Comparison of ENCODE assay signal across 12 mouse cellular contexts in the genomic region with DNA sequence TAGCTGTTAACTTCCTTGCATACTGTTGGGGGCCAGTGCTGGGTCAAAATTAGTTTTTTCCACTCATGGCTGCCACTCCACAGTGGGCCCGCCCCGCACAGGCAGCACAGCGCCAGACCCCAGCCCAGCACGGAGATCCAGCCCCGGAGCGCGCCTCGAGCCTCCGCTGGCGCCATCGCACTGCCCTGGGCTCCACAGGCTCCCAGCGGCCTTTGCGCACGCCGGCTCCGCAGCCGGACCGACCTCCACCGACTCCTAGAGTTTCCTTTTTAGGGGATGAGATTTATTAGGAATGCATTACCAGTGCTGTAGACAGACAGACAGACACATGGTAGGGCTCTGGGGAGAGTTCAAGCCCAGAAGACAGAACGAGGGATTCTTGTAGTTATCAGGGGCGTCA. TPM values are rescaled to one million over a fixed set of nuclear protein-coding genes. Genes with fewer than 3 reads are reported as not detected.
A peak's percentile ranks its signal among the peaks of the same experiment; 100 is the strongest.
DNase-seq lines count a peak whose midpoint lies in the region; ATAC-seq lines count a peak whose summit lies in the region.
"Had no signal": no experiment of that assay in that cellular context is flagged by ENCODE, and none has a peak within 500 bp of the region (broad histone marks: within the 10 kb centered on the region; RNA-seq: fewer than 3 reads in every experiment).

No protein-coding gene starts in this region.

- no peak for ATAC-seq in heart, embryonic 15.5 days (replicated peaks; ENCODE audit: insufficient number of reproducible peaks, insufficient read depth, low FRiP score, low read depth)
- ATAC-seq in hindbrain, embryonic 12.5 days (ENCODE audit: low FRiP score): no peak
- no peak for ATAC-seq in midbrain, embryonic 13.5 days
- ATAC-seq in monocyte, adult 5-6 weeks (replicated peaks; ENCODE audit: insufficient number of reproducible peaks, low FRiP score, low TSS enrichment, poor library complexity, severe bottlenecking): no peak

- H3K9ac ChIP-seq in heart, embryonic 15.5 days: no peak overlapping the region
- no peak overlapping the region for H3K9ac ChIP-seq in hindbrain, embryonic 12.5 days
- no peak overlapping the region for H3K9ac ChIP-seq in midbrain, embryonic 13.5 days (replicated peaks)

- no peaks in the 10 kb centered on the region for H3K9me3 ChIP-seq in heart, embryonic 15.5 days (replicated peaks)
- no peaks in the 10 kb centered on the region for H3K9me3 ChIP-seq in hindbrain, embryonic 12.5 days (replicated peaks)
- H3K9me3 ChIP-seq in midbrain, embryonic 13.5 days: no peaks in the 10 kb centered on the region

- H3K27me3 ChIP-seq in heart, embryonic 15.5 days: no peaks in the 10 kb centered on the region
- no peaks in the 10 kb centered on the region for H3K27me3 ChIP-seq in hindbrain, embryonic 12.5 days
- no peaks in the 10 kb centered on the region for H3K27me3 ChIP-seq in midbrain, embryonic 13.5 days
- H3K27me3 ChIP-seq: CH12.LX had no signal

- no peak for DNase-seq in heart, postnatal 4 days
- DNase-seq in embryo, embryonic 11 days: peak; percentile 31
- no peak for DNase-seq in spleen, postnatal 14 days (ENCODE audit: low spot score in 2 of 2)
- DNase-seq in cerebellum, adult 11-12 months: no peak
- DNase-seq: cerebellum, postnatal 14 days; left cerebral cortex, postnatal 4 days had no signal

- H3K4me2 ChIP-seq in heart, embryonic 15.5 days: peak overlapping the region; percentile 33; the same call in 1 of the 2 replicates
- peak overlapping the region; percentile 41 for H3K4me2 ChIP-seq in hindbrain, embryonic 12.5 days (replicated peaks)
- peak overlapping the region; percentile 33 for H3K4me2 ChIP-seq in midbrain, embryonic 13.5 days (replicated peaks)

- H3K4me3 ChIP-seq in heart, embryonic 15.5 days: no peak overlapping the region
- H3K4me3 ChIP-seq in hindbrain, embryonic 12.5 days: no peak overlapping the region
- H3K4me3 ChIP-seq in midbrain, embryonic 13.5 days (replicated peaks): no peak overlapping the region

- H3K27ac ChIP-seq in heart, embryonic 15.5 days: no peak overlapping the region
- H3K27ac ChIP-seq in hindbrain, embryonic 12.5 days: no peak overlapping the region
- H3K27ac ChIP-seq in midbrain, embryonic 13.5 days: no peak overlapping the region

- H3K36me3 ChIP-seq in heart, embryonic 15.5 days: no peaks in the 10 kb centered on the region
- no peaks in the 10 kb centered on the region for H3K36me3 ChIP-seq in hindbrain, embryonic 12.5 days
- H3K36me3 ChIP-seq in midbrain, embryonic 13.5 days: no peaks in the 10 kb centered on the region

- whole genome bisulfite sequencing in heart, embryonic 15.5 days: 51% methylated on average over 21 of the region's 21 CpGs
- WGBS in hindbrain, embryonic 12.5 days: 48% methylated on average over 21 of the region's 21 CpGs
- 64% methylated on average over 21 of the region's 21 CpGs for WGBS in midbrain, embryonic 13.5 days

- no peaks in the 10 kb centered on the region for H3K4me1 ChIP-seq in heart, embryonic 15.5 days (replicated peaks)
- 0 out of 2 replicates have a peak, but pooled peaks cover 3% of the 10 kb centered on the region for H3K4me1 ChIP-seq in hindbrain, embryonic 12.5 days
- H3K4me1 ChIP-seq in midbrain, embryonic 13.5 days (replicated peaks): no peaks in the 10 kb centered on the region

RNA-seq across cellular contexts. Expression of a gene that starts 58.0 kb away (rescaled TPM):
- polyA plus RNA-seq in heart, embryonic 15.5 days (2015; fragmentation: Nextera tagmentation; extraction: Ambion mirVana): 0.05 TPM in 1 of 2 replicates, not detected in the other
- not detected for total RNA-seq in heart, postnatal 4 days (2021)
- polyA plus RNA-seq in hindbrain, embryonic 12.5 days (2016; fragmentation: Nextera tagmentation; extraction: Ambion mirVana): not detected in 2 replicates
- polyA plus RNA-seq in midbrain, embryonic 13.5 days (2015; fragmentation: Nextera tagmentation; extraction: Ambion mirVana): not detected in 2 replicates
- not detected in 3 replicates for total RNA-seq in monocyte, adult 5-6 weeks (2017)
- total RNA-seq: adrenal gland, adult 18-20 months; CH12.LX had no signal
